ENCODE assay signal across 22 mouse cellular contexts in genomic region chr5:137937238-137937637, GRCm38 (mm10). TPM values are rescaled to one million over a fixed set of nuclear protein-coding genes. Genes with fewer than 3 reads are reported as not detected.
A peak's percentile ranks its signal among the peaks of the same experiment; 100 is the strongest.
DNase-seq lines count a peak whose midpoint lies in the region; ATAC-seq and TF ChIP-seq lines count a peak whose summit lies in the region.
"Had no signal": no experiment of that assay in that cellular context is flagged by ENCODE, and none has a peak within 500 bp of the region (broad histone marks: within the 10 kb centered on the region; RNA-seq: fewer than 3 reads in every experiment).

No protein-coding gene starts in this region.

- no peak overlapping the region for H3K4me3 ChIP-seq in liver, adult 2 months (ENCODE audit: insufficient read depth, low read depth, low read length)
- no peak overlapping the region for H3K4me3 ChIP-seq in CH12.LX (replicated peaks in 1 of 3; ENCODE audit: low read depth in 2 of 3, low read length in 2 of 3, poor library complexity in 1 of 3)
- H3K4me3 ChIP-seq: embryonic facial prominence, embryonic 15.5 days; forebrain, embryonic 12.5 days; limb, embryonic 10.5 days had no signal

- no peak for TF ChIP-seq EP300 in CH12.LX (IDR thresholded peaks at IDR 0.05; ENCODE audit: low read length)

- no peak for TF ChIP-seq POLR2A in liver, adult 2 months (IDR thresholded peaks at IDR 0.05; ENCODE audit: extremely low read depth, insufficient read depth, low read length)
- TF ChIP-seq POLR2A in CH12.LX (IDR thresholded peaks at IDR 0.05; ENCODE audit: low read depth, low read length): no peak

- H3K9ac ChIP-seq in liver, adult 2 months (ENCODE audit: low read depth, low read length): no peak overlapping the region
- H3K9ac ChIP-seq in CH12.LX (ENCODE audit: insufficient read depth, low read depth): no peak overlapping the region
- H3K9ac ChIP-seq: embryonic facial prominence, embryonic 15.5 days; forebrain, embryonic 12.5 days had no signal

- WGBS in liver, adult 2 months: 67% methylated on average over 4 of the region's 4 CpGs

- DNase-seq in liver, adult 2 months (ENCODE audit: extremely low read depth, low read depth, low spot score): no peak
- DNase-seq in liver (no peak), CH12.LX (ENCODE audit: extremely low read depth) (peak; percentile 17), ES-CJ7 (ENCODE audit: low read depth, low spot score) (peak; percentile 74)
- no peak for DNase-seq in cerebellum, postnatal 14 days
- DNase-seq in right cerebral cortex, postnatal 36 days (ENCODE audit: low spot score in 2 of 2): no peak
- DNase-seq: cerebellum, adult 2 months; lung, adult 2 months; thymus, adult 2 months had no signal

- peak; percentile 35; the same call in 1 of the 2 replicates for TF ChIP-seq CTCF in liver, adult 2 months (IDR thresholded peaks at IDR 0.05; ENCODE audit: low read depth, low read length)
- peak in 1 of 2 experiments; percentile 66; a peak in 3 of 4 replicates for TF ChIP-seq CTCF in CH12.LX (conservative IDR thresholded peaks at IDR 0.05 in 1 of 2, IDR thresholded peaks at IDR 0.05 in 1 of 2; ENCODE audit: low read depth in 2 of 2, low read length in 2 of 2)

- H3K27me3 ChIP-seq in liver, adult 2 months (ENCODE audit: control insufficient read depth, insufficient read depth, low read length): no peaks in the 10 kb centered on the region
- no peaks in the 10 kb centered on the region for H3K27me3 ChIP-seq in CH12.LX (replicated peaks)
- H3K27me3 ChIP-seq: embryonic facial prominence, embryonic 15.5 days; forebrain, embryonic 12.5 days had no signal

- H3K9me3 ChIP-seq in CH12.LX (replicated peaks; ENCODE audit: low read length): no peaks in the 10 kb centered on the region
- H3K9me3 ChIP-seq: embryonic facial prominence, embryonic 15.5 days; G1E; limb, embryonic 10.5 days had no signal

- no peak overlapping the region for H3K27ac ChIP-seq in liver, adult 2 months (replicated peaks; ENCODE audit: insufficient read depth, low read depth, low read length)
- H3K27ac ChIP-seq in CH12.LX (ENCODE audit: insufficient read depth, low read depth): no peak overlapping the region
- H3K27ac ChIP-seq: embryonic facial prominence, embryonic 15.5 days; forebrain, embryonic 12.5 days; limb, embryonic 10.5 days had no signal

- H3K79me2 ChIP-seq in liver, adult 2 months (ENCODE audit: control insufficient read depth, insufficient read depth, low read length): no peaks in the 10 kb centered on the region
- H3K79me2 ChIP-seq in CH12.LX (replicated peaks; ENCODE audit: control insufficient read depth, extremely low read depth, insufficient read depth, poor library complexity, severe bottlenecking): no peaks in the 10 kb centered on the region

- no peaks in the 10 kb centered on the region for H3K4me1 ChIP-seq in liver, adult 2 months (ENCODE audit: control insufficient read depth, insufficient read depth, low read length)
- peaks cover 0 to 9% of the 10 kb centered on the region in 2 experiments; a peak in 2 of 4 replicates for H3K4me1 ChIP-seq in CH12.LX (ENCODE audit: control insufficient read depth in 1 of 2, insufficient read depth in 2 of 2)
- H3K4me1 ChIP-seq: embryonic facial prominence, embryonic 15.5 days; forebrain, embryonic 12.5 days; limb, embryonic 10.5 days had no signal

- H3K36me3 ChIP-seq in liver, adult 2 months (ENCODE audit: control insufficient read depth, insufficient read depth, low read length): no peaks in the 10 kb centered on the region
- H3K36me3 ChIP-seq in CH12.LX (replicated peaks in 1 of 2; ENCODE audit: control insufficient read depth in 1 of 2, insufficient read depth in 1 of 2, low read length in 1 of 2): no peaks in the 10 kb centered on the region
- H3K36me3 ChIP-seq: embryonic facial prominence, embryonic 15.5 days; forebrain, embryonic 12.5 days; G1E; limb, embryonic 10.5 days had no signal

- dilution Hi-C loops in CH12.LX (cut with MboI; ENCODE audit: extremely low pct_ligation_motif_present, extremely low pct_unique_long_range_greater_than_20kb, low sequenced_read_pairs): no loop called here

- no peak overlapping the region for H3K4me2 ChIP-seq in CH12.LX (ENCODE audit: insufficient read depth, low read depth, poor library complexity, severe bottlenecking)
- H3K4me2 ChIP-seq: embryonic facial prominence, embryonic 15.5 days; forebrain, embryonic 12.5 days had no signal

- TF ChIP-seq RAD21 in CH12.LX (IDR thresholded peaks at IDR 0.05; ENCODE audit: low read depth, low read length): peak; percentile 44

- 0 out of 2 replicates have a peak, but pooled peaks have one; percentile 32 for ATAC-seq in common myeloid progenitor, adult 5-6 weeks (replicated peaks; ENCODE audit: low read depth, poor library complexity, severe bottlenecking)
- ATAC-seq: midbrain, embryonic 16.5 days had no signal

- in situ Hi-C loops in CH12.LX (cut with MboI; ENCODE audit: low pct_ligation_motif_present, low pct_unique_long_range_greater_than_20kb, low sequenced_read_pairs): no loop called here

TF ChIP-seq in CH12.LX, 34 proteins besides CTCF, POLR2A, EP300 and RAD21:
- TF ChIP-seq SIN3A (IDR thresholded peaks at IDR 0.05; ENCODE audit: low read length): no peak
- no peak for TF ChIP-seq ETS1 (conservative IDR thresholded peaks at IDR 0.05; ENCODE audit: low read depth, low read length)
- no peak for TF ChIP-seq MAZ (IDR thresholded peaks at IDR 0.05; ENCODE audit: low read depth, low read length)
- TF ChIP-seq HCFC1 (IDR thresholded peaks at IDR 0.05; ENCODE audit: low read depth, low read length): no peak
- no peak for TF ChIP-seq ZKSCAN1 (IDR thresholded peaks at IDR 0.05; ENCODE audit: borderline replicate concordance, low read depth, low read length)
- no peak for TF ChIP-seq GABPA (IDR thresholded peaks at IDR 0.05; ENCODE audit: insufficient replicate concordance, low read depth, low read length)
- TF ChIP-seq SMC3 (IDR thresholded peaks at IDR 0.05; ENCODE audit: low read depth, low read length): peak; percentile 58
- TF ChIP-seq TBP (conservative IDR thresholded peaks at IDR 0.05; ENCODE audit: low read depth, low read length): no peak

RNA-seq across cellular contexts. Expression of gene Cyp3a13, which starts 15.8 kb away (rescaled TPM):
- total RNA-seq in liver, adult 2 months (2014; rRNA removed): 141 and 173 TPM in 2 replicates
- 22.9 and 28.6 TPM in 2 replicates for polyA plus RNA-seq in liver, adult 2 months (2012; rRNA removed)
- total RNA-seq in CH12.LX (2012; rRNA removed): not detected in 2 replicates
- total RNA-seq in CH12.LX (2014; rRNA removed): not detected in 2 replicates
- 0.16 TPM in 1 of 2 replicates, not detected in the other for polyA plus RNA-seq in CH12.LX (2012; ENCODE audit: insufficient read length, low read depth)
- not detected in 2 replicates for total RNA-seq in common myeloid progenitor, adult 5-6 weeks (2017)
- total RNA-seq: granulocyte monocyte progenitor cell, adult 5-6 weeks; megakaryocyte, adult 5-6 weeks had no signal
- polyA plus RNA-seq: forebrain, embryonic 12.5 days; G1E; heart, embryonic 14.5 days; hindbrain, embryonic 11.5 days; limb, embryonic 10.5 days; midbrain, embryonic 16.5 days had no signal

RNA-seq across cellular contexts. Expression of gene Gjc3, which starts 25.7 kb away (rescaled TPM):
- total RNA-seq in liver, adult 2 months (2014; rRNA removed): 0.47 and 0.55 TPM in 2 replicates
- polyA plus RNA-seq in liver, adult 2 months (2012; rRNA removed): 0.18 and 0.44 TPM in 2 replicates
- total RNA-seq in CH12.LX (2012; rRNA removed) (not detected in 2 replicates), CH12.LX (2014; rRNA removed) (not detected in 2 replicates)
- polyA plus RNA-seq in CH12.LX (2012; ENCODE audit: insufficient read length, low read depth): not detected in 2 replicates
- total RNA-seq in common myeloid progenitor, adult 5-6 weeks (2017): not detected in 2 replicates
- total RNA-seq: granulocyte monocyte progenitor cell, adult 5-6 weeks; megakaryocyte, adult 5-6 weeks had no signal
- polyA plus RNA-seq: forebrain, embryonic 12.5 days; G1E; neural tube, embryonic 11.5 days had no signal

RNA-seq across cellular contexts. Expression of gene Azgp1, which starts 44.1 kb away (rescaled TPM):
- 1,462 and 1,614 TPM in 2 replicates for total RNA-seq in liver, adult 2 months (2014; rRNA removed)
- polyA plus RNA-seq in liver, adult 2 months (2012; rRNA removed): 1,097 and 1,209 TPM in 2 replicates
- total RNA-seq in CH12.LX (2012; rRNA removed) (not detected in 2 replicates), CH12.LX (2014; rRNA removed) (not detected in 2 replicates)
- polyA plus RNA-seq in CH12.LX (2012; ENCODE audit: insufficient read length, low read depth): not detected in 2 replicates
- not detected in 2 replicates for total RNA-seq in common myeloid progenitor, adult 5-6 weeks (2017)
- total RNA-seq: G1E; granulocyte monocyte progenitor cell, adult 5-6 weeks; layer of hippocampus, postnatal 25 days; megakaryocyte, adult 5-6 weeks had no signal
- polyA plus RNA-seq: forebrain, embryonic 12.5 days; G1E; heart, embryonic 14.5 days; hindbrain, embryonic 11.5 days; intestine, embryonic 14.5 days; limb, embryonic 10.5 days; midbrain, embryonic 16.5 days; neural tube, embryonic 11.5 days; thymus, adult 2 months had no signal

Comparison
In these comparisons a context has a peak if more than half of its experiments do, and no peak if none do; other contexts are left out.
1. DNase-seq: peak in CH12.LX (single experiment) and ES-CJ7 (single experiment); none in liver, adult 2 months (single experiment), liver (single experiment), cerebellum, postnatal 14 days (0 of 2) and right cerebral cortex, postnatal 36 days (0 of 2).
2. RNA of gene Cyp3a13, which starts 15.8 kb away (total RNA-seq): 141 to 173 TPM in liver, adult 2 months; not detected in CH12.LX and not detected in common myeloid progenitor, adult 5-6 weeks; every median in the first group is over 100 times any median in the second.
3. RNA of gene Azgp1, which starts 44.1 kb away (total RNA-seq): 1,462 to 1,614 TPM in liver, adult 2 months; not detected in CH12.LX and not detected in common myeloid progenitor, adult 5-6 weeks; every median in the first group is over 1,000 times any median in the second.